29 mouse cellular contexts compared by ENCODE assay signal in genomic region chr8:80447217-80447616, GRCm38 (mm10). TPM values are rescaled to one million over a fixed set of nuclear protein-coding genes. Genes with fewer than 3 reads are reported as not detected.
DNase-seq lines count a peak whose midpoint lies in the region; ATAC-seq and TF ChIP-seq lines count a peak whose summit lies in the region.
"Had no signal": no experiment of that assay in that cellular context is flagged by ENCODE, and none has a peak within 500 bp of the region (broad histone marks: within the 10 kb centered on the region; RNA-seq: fewer than 3 reads in every experiment).

No protein-coding gene starts in this region.

- H3K4me2 ChIP-seq in liver, embryonic 12.5 days: no peak overlapping the region
- H3K4me2 ChIP-seq in kidney, postnatal 0 days (ENCODE audit: low read length): no peak overlapping the region
- H3K4me2 ChIP-seq: embryonic facial prominence, embryonic 13.5 days; forebrain, embryonic 12.5 days; forebrain, embryonic 15.5 days; heart, embryonic 12.5 days; heart, embryonic 15.5 days had no signal

- TF ChIP-seq CTCF in liver, adult 2 months (IDR thresholded peaks at IDR 0.05; ENCODE audit: low read depth, low read length): no peak
- no peak for TF ChIP-seq CTCF in kidney, postnatal 0 days (IDR thresholded peaks at IDR 0.05; ENCODE audit: low read depth)

- WGBS in liver, adult 2 months: 77% methylated on average over 4 of the region's 4 CpGs
- 69% methylated on average over 4 of the region's 4 CpGs for WGBS in liver, embryonic 12.5 days (ENCODE audit: insufficient replicate concordance)
- 19% methylated on average over 4 of the region's 4 CpGs for WGBS in kidney, postnatal 0 days

- H3K27me3 ChIP-seq in liver, adult 2 months (ENCODE audit: control insufficient read depth, insufficient read depth, low read length): no peaks in the 10 kb centered on the region
- no peaks in the 10 kb centered on the region for H3K27me3 ChIP-seq in liver, embryonic 12.5 days (replicated peaks)
- no peaks in the 10 kb centered on the region for H3K27me3 ChIP-seq in kidney, postnatal 0 days (ENCODE audit: insufficient read depth, low read length)
- H3K27me3 ChIP-seq: embryonic facial prominence, embryonic 13.5 days; forebrain, embryonic 12.5 days; forebrain, embryonic 15.5 days; heart, embryonic 12.5 days; heart, embryonic 15.5 days had no signal

- no peaks in the 10 kb centered on the region for H3K36me3 ChIP-seq in liver, adult 2 months (ENCODE audit: control insufficient read depth, insufficient read depth, low read length)
- no peaks in the 10 kb centered on the region for H3K36me3 ChIP-seq in liver, embryonic 12.5 days
- no peaks in the 10 kb centered on the region for H3K36me3 ChIP-seq in kidney, postnatal 0 days (ENCODE audit: insufficient read depth, low read length)
- H3K36me3 ChIP-seq: embryonic facial prominence, embryonic 10.5 days; embryonic facial prominence, embryonic 13.5 days; forebrain, embryonic 12.5 days; forebrain, embryonic 15.5 days; heart, embryonic 12.5 days; heart, embryonic 15.5 days; hindbrain, embryonic 10.5 days had no signal

- peak; percentile 3 for DNase-seq in kidney, adult 11 months
- no peak for DNase-seq in kidney, postnatal 25 days
- peak; percentile 16 for DNase-seq in liver, adult 2 months (ENCODE audit: extremely low read depth, low read depth, low spot score)
- peak; percentile 87 for DNase-seq in kidney, postnatal 0 days (ENCODE audit: low spot score)
- no peak for DNase-seq in layer of hippocampus, adult 9-11 months
- DNase-seq in spleen, postnatal 36 days (ENCODE audit: low spot score in 2 of 2): no peak
- DNase-seq: adrenal gland, adult 8-10 months; adrenal gland, postnatal 25 days; cerebellum, adult 11-12 months; cerebellum, adult 8-10 months; cerebellum, postnatal 10 days; cerebellum, postnatal 36 days; embryo, embryonic 11 days; gastrocnemius, postnatal 25 days; heart, adult 18-20 months; heart, postnatal 10 days; heart, postnatal 36 days had no signal

- no peak overlapping the region for H3K9ac ChIP-seq in liver, adult 2 months (ENCODE audit: low read depth, low read length)
- H3K9ac ChIP-seq in liver, embryonic 12.5 days: no peak overlapping the region
- H3K9ac ChIP-seq in kidney, postnatal 0 days (ENCODE audit: low read depth, low read length): no peak overlapping the region
- H3K9ac ChIP-seq: embryonic facial prominence, embryonic 13.5 days; forebrain, embryonic 12.5 days; forebrain, embryonic 15.5 days; heart, embryonic 12.5 days; heart, embryonic 15.5 days had no signal

- no peaks in the 10 kb centered on the region for H3K4me1 ChIP-seq in liver, adult 2 months (ENCODE audit: control insufficient read depth, insufficient read depth, low read length)
- H3K4me1 ChIP-seq in liver, embryonic 12.5 days: no peaks in the 10 kb centered on the region
- H3K4me1 ChIP-seq in kidney, postnatal 0 days (replicated peaks; ENCODE audit: insufficient read depth, low read length): no peaks in the 10 kb centered on the region; the same call in 1 of the 2 replicates
- H3K4me1 ChIP-seq: embryonic facial prominence, embryonic 10.5 days; forebrain, embryonic 12.5 days; forebrain, embryonic 15.5 days; heart, embryonic 12.5 days; heart, embryonic 15.5 days; hindbrain, embryonic 10.5 days had no signal

- no peak for ATAC-seq in liver, embryonic 12.5 days
- no peak for ATAC-seq in kidney, postnatal 0 days (replicated peaks; ENCODE audit: low FRiP score, low read depth)
- ATAC-seq: activated CD4-positive, CD25-positive, alpha-beta regulatory T cell, adult 4 months; forebrain, embryonic 15.5 days had no signal

- H3K27ac ChIP-seq in liver, adult 2 months (replicated peaks; ENCODE audit: insufficient read depth, low read depth, low read length): no peak overlapping the region
- H3K27ac ChIP-seq in liver, embryonic 12.5 days: no peak overlapping the region
- no peak overlapping the region for H3K27ac ChIP-seq in kidney, postnatal 0 days
- H3K27ac ChIP-seq: embryonic facial prominence, embryonic 10.5 days; embryonic facial prominence, embryonic 13.5 days; forebrain, embryonic 12.5 days; forebrain, embryonic 15.5 days; heart, embryonic 15.5 days; hindbrain, embryonic 10.5 days had no signal

- H3K79me2 ChIP-seq in liver, adult 2 months (ENCODE audit: control insufficient read depth, insufficient read depth, low read length): no peaks in the 10 kb centered on the region

- no peak overlapping the region for H3K4me3 ChIP-seq in liver, adult 2 months (ENCODE audit: insufficient read depth, low read depth, low read length)
- no peak overlapping the region for H3K4me3 ChIP-seq in liver, embryonic 12.5 days
- no peak overlapping the region for H3K4me3 ChIP-seq in kidney, postnatal 0 days (replicated peaks; ENCODE audit: low read depth, low read length)
- H3K4me3 ChIP-seq: embryonic facial prominence, embryonic 10.5 days; embryonic facial prominence, embryonic 13.5 days; erythroblast, embryonic 14.5 days; forebrain, embryonic 12.5 days; forebrain, embryonic 15.5 days; heart, embryonic 12.5 days; heart, embryonic 15.5 days; hindbrain, embryonic 10.5 days had no signal

- TF ChIP-seq POLR2A in liver, adult 2 months (IDR thresholded peaks at IDR 0.05; ENCODE audit: extremely low read depth, insufficient read depth, low read length): no peak

- no peaks in the 10 kb centered on the region for H3K9me3 ChIP-seq in liver, embryonic 12.5 days (replicated peaks)
- H3K9me3 ChIP-seq in kidney, postnatal 0 days (replicated peaks; ENCODE audit: low read length): no peaks in the 10 kb centered on the region
- H3K9me3 ChIP-seq: embryonic facial prominence, embryonic 10.5 days; embryonic facial prominence, embryonic 13.5 days; forebrain, embryonic 12.5 days; forebrain, embryonic 15.5 days; heart, embryonic 12.5 days; heart, embryonic 15.5 days; hindbrain, embryonic 10.5 days had no signal

RNA-seq across cellular contexts. Expression of gene Gypa, which starts 46.4 kb away (rescaled TPM):
- total RNA-seq in liver, adult 2 months (2014; rRNA removed): 0.07 and 0.37 TPM in 2 replicates
- polyA plus RNA-seq in liver, adult 2 months (2012; rRNA removed): not detected in 2 replicates
- 495 and 540 TPM in 2 replicates for polyA plus RNA-seq in liver, embryonic 12.5 days (2016; fragmentation: Nextera tagmentation; extraction: Ambion mirVana)
- polyA plus RNA-seq in kidney, postnatal 0 days (2015; fragmentation: Nextera tagmentation; extraction: Ambion mirVana): 1.1 and 1.2 TPM in 2 replicates
- total RNA-seq: gastrocnemius, adult 8-10 months had no signal
- polyA plus RNA-seq: gonadal fat pad, adult 2 months had no signal

Comparison
In these comparisons a context has a peak if more than half of its experiments do, and no peak if none do; other contexts are left out.
1. DNase-seq: peak in kidney, adult 11 months (single experiment), liver, adult 2 months (single experiment) and kidney, postnatal 0 days (single experiment); none in kidney, postnatal 25 days (0 of 2), layer of hippocampus, adult 9-11 months (single experiment) and spleen, postnatal 36 days (0 of 2).
2. RNA of gene Gypa, which starts 46.4 kb away (polyA plus RNA-seq): 495 to 540 TPM in liver, embryonic 12.5 days; 1.1 to 1.2 TPM in kidney, postnatal 0 days and not detected in liver, adult 2 months; every median in the first group is over 100 times any median in the second.